Mouse (Mus musculus): Measurements from ENCODE around the gene Gcfc2.

- TF ChIP-seq CTCF (IDR thresholded peaks at IDR 0.05 in 2 of 3, conservative IDR thresholded peaks at IDR 0.05 in 1 of 3; ENCODE audit: control insufficient read depth in 1 of 3, insufficient read depth in 1 of 3, low read depth in 2 of 3, low read length in 3 of 3, poor library complexity in 1 of 3, severe bottlenecking in 1 of 3): no peak
- no peak for TF ChIP-seq CHD2 (IDR thresholded peaks at IDR 0.05; ENCODE audit: low read length)
- TF ChIP-seq TBP (IDR thresholded peaks at IDR 0.05; ENCODE audit: low read depth, low read length): no peak
- TF ChIP-seq GABPA (IDR thresholded peaks at IDR 0.05; ENCODE audit: low read depth, low read length): no peak
- no peak for TF ChIP-seq POLR2A (IDR thresholded peaks at IDR 0.05; ENCODE audit: control insufficient read depth in 1 of 2, insufficient read depth in 1 of 2, low read depth in 1 of 2, low read length in 2 of 2, poor library complexity in 1 of 2)
- no peak for TF ChIP-seq TAL1 (IDR thresholded peaks at IDR 0.05; ENCODE audit: low read length)
- no peak for TF ChIP-seq ETS1 (IDR thresholded peaks at IDR 0.05; ENCODE audit: low read depth, low read length)
- TF ChIP-seq USF1 (IDR thresholded peaks at IDR 0.05; ENCODE audit: low read depth, low read length): no peak
- TF ChIP-seq MEF2A (IDR thresholded peaks at IDR 0.05; ENCODE audit: extremely low read depth, insufficient replicate concordance, low read depth, low read length, poor library complexity, severe bottlenecking): no peak
- no peak for TF ChIP-seq MAFK (IDR thresholded peaks at IDR 0.05; ENCODE audit: borderline replicate concordance, low read depth, low read length)
- no peak for TF ChIP-seq TCF12 (IDR thresholded peaks at IDR 0.05; ENCODE audit: low read depth, low read length)
- no peak for TF ChIP-seq GATA1 (IDR thresholded peaks at IDR 0.05; ENCODE audit: low read depth, low read length)
- no peak for TF ChIP-seq SMC3 (IDR thresholded peaks at IDR 0.05; ENCODE audit: low read depth, low read length)
These were observed 47.7 kb downstream of the Gcfc2 start for GRCm38 (mm10) chr6:81971196-81971595.

Measured in MEL (cell line).